Mouse (Mus musculus): ENCODE measurements around the gene Gm21974. TPM values are rescaled to one million over a fixed set of nuclear protein-coding genes. Genes with fewer than 3 reads are reported as not detected.
"Not testable (repeated sequence)": the region's sequence is repeated elsewhere in the genome, so short reads cannot be mapped to it uniquely, and the experiment has no call there.

Gene Gm21974
- not detected in 2 replicates for polyA plus RNA-seq (2016; fragmentation: Nextera tagmentation; extraction: Ambion mirVana)

DNA sequence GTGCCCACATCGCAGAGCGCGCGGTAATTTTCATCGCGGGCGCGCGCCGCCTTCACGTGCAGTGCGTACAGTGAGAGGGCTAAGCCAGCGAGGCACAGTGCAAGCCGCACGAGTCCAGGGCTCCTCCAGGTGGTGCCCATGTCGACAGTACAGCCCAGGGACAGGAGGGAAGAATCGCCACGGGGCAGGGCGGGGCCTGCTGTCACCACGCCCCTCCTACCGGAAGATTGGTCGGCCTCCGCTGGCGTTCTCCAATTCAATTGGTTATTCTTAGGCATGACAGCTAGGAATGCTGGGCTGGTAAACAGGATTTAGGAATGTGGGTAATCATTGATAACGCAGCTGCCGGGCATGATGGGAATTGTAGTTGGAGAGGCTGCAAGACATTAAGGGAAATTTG is at the start of gene Gm21974, which contains the start of gene Vkorc1:
TSS of gene Gm21974 (minus strand) at position 13 of the 400 bp plus-strand sequence.
TSS of gene Vkorc1 (minus strand) at position 176 of the 400 bp plus-strand sequence.
- Histone ChIP-seq H3K4me1 (replicated peaks) (peaks cover 13% of the 10 kb centered on the region), H3K27me3 (0 out of 2 replicates have a peak, but pooled peaks cover 2% of the 10 kb centered on the region), H3K4me3 (replicated peaks) (peak within 1 kb of the TSS; percentile 59), H3K9me3 (no peaks in the 10 kb centered on the region), H3K27ac (peak within 1 kb of the TSS; percentile 80), H3K4me2 (peak within 1 kb of the TSS; percentile 79), H3K9ac (replicated peaks) (peak within 1 kb of the TSS; percentile 70), H3K36me3 (peaks cover 33% of the 10 kb centered on the region)
- under 1% methylated on average over 26 of the region's 26 CpGs for WGBS
- ATAC-seq (ENCODE audit: insufficient number of reproducible peaks, insufficient read depth, low FRiP score, low TSS enrichment, low read depth): peak; percentile 98

DNA sequence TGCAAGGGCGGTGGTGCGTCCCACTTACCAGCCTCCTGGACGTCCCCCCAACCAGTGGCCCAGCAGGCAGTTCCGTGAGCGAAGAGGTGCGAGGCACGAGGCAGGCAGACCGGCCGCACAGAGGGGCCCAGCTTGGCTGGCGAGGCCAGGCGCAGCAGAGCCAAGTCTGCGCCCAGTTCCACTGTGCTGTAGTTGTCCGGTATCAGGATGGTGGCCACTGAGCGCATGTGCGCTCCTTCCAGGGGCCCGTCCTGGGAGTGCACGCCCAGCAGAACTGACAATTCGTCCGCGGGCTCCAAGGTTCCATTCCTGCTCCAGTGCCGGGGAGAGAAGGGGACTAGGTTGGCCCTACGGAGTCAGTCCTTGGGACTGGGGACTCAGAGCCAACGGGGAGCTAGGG is 49.4 kb upstream of the Gm21974 start:
- 10% methylated on average over 23 of the region's 23 CpGs for WGBS
- H3K36me3 ChIP-seq: no peaks in the 10 kb centered on the region
- H3K4me3 ChIP-seq (replicated peaks): peak overlapping the region; percentile 17; the same call in 1 of the 2 replicates
- H3K27me3 ChIP-seq: peaks cover 46% of the 10 kb centered on the region
- H3K4me1 ChIP-seq (replicated peaks): peaks cover 4% of the 10 kb centered on the region; the same call in 1 of the 2 replicates
- ATAC-seq (ENCODE audit: insufficient number of reproducible peaks, insufficient read depth, low FRiP score, low TSS enrichment, low read depth): no peak
- H3K9me3 ChIP-seq: no peaks in the 10 kb centered on the region
- H3K4me2 ChIP-seq: peak overlapping the region; percentile 32
- H3K9ac ChIP-seq (replicated peaks): 0 out of 2 replicates have a peak overlapping the region, but pooled peaks have one; percentile 23
- no peak overlapping the region for H3K27ac ChIP-seq

DNA sequence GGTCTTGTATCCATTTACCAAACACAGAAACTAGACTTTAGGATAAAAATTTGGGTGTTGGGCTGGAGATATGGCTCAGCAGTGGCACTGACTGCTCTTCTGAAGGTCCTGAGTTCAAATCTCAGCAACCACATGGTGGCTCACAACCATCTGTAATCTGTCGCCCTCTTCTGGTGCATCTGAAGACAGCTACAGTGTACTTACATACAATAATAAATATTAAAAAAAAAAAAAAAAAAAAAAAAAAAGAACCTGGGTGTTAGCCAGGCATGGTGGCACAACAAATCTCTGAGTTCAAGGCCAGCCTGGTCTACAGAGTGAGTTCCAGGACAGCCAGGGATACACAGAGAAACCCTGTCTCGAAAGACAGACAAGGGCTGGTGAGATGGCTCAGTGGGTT is 46.8 kb upstream of the Gm21974 start:
- peaks cover 42% of the 10 kb centered on the region for H3K27me3 ChIP-seq
- not testable (repeated sequence) for H3K4me1 ChIP-seq (replicated peaks); H3K27ac ChIP-seq; H3K36me3 ChIP-seq; H3K9me3 ChIP-seq; H3K4me3 ChIP-seq (replicated peaks); H3K4me2 ChIP-seq; H3K9ac ChIP-seq (replicated peaks); ATAC-seq (ENCODE audit: insufficient number of reproducible peaks, insufficient read depth, low FRiP score, low TSS enrichment, low read depth)
- 50% methylated on average over 2 of the region's 2 CpGs for WGBS

DNA sequence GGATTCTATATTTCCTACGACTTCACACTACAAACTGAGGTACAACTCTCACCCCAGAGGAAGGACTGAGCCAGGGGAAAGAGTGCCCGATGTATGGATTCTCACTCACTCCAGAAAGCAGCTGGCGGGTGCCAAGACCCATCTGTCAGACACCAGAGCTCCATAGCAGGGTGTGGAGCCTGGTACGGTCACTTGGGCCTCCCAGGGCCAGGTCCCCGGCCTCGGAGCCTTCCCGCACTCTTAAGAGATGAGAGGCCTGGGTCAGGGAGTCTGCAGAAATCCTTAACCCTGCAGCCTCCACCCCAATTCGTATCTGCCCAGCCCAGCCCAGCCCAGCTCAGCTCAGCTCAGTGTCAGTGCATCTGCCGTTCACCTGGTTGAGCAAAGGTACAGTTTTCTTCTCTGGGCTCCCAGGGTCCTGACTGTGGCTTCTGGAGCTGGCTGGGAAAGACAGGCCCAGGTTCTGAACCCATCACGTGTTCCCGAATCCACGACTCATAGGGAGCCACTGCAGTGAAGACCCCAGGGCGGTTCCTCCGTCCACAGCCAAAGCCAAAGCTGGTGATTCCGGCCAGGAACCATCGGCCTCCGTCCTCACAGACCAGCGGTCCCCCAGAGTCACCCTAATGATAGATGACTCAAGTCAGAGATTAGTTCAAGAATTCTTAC is 41.1 kb upstream of the Gm21974 start:
- no peak; the same call in 1 of the 2 replicates for ATAC-seq (ENCODE audit: insufficient number of reproducible peaks, insufficient read depth, low FRiP score, low TSS enrichment, low read depth)
- 57% methylated on average over 18 of the region's 18 CpGs for WGBS
- H3K27ac ChIP-seq: no peak overlapping the region
- H3K4me1 ChIP-seq (replicated peaks): peaks cover 20% of the 10 kb centered on the region
- H3K9me3 ChIP-seq: no peaks in the 10 kb centered on the region
- H3K4me3 ChIP-seq (replicated peaks): peak overlapping the region; percentile 66
- H3K9ac ChIP-seq (replicated peaks): peak overlapping the region; percentile 81
- peak overlapping the region; percentile 90 for H3K4me2 ChIP-seq
- H3K27me3 ChIP-seq: peaks cover 5% of the 10 kb centered on the region
- H3K36me3 ChIP-seq: no peaks in the 10 kb centered on the region

DNA sequence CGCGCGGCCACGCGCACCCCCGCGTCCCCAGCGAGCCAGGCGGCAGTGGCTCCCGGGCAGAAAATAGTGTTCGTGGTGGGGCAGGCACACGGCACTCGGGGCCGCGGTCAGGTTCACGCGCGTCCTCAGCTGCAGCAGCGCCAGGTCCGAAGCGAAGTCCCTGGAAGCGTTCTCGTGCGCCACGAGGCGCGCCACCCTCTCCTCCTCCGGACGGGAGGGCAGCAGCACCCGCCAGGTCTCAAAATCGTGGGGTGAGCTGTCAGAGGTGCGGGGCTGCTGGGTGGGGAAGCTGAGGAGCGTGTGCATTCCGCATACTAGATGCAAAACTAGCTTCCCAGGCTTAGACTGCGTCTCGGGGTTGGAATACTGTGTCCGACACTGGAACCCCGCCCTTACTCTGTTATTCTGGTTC is 40.5 kb upstream of the Gm21974 start:
- H3K27me3 ChIP-seq: peaks cover 6% of the 10 kb centered on the region
- peak overlapping the region; percentile 66 for H3K4me3 ChIP-seq (replicated peaks)
- H3K4me1 ChIP-seq (replicated peaks): peaks cover 22% of the 10 kb centered on the region
- peak overlapping the region; percentile 51; the same call in 1 of the 2 replicates for H3K27ac ChIP-seq
- WGBS: 2% methylated on average over 37 of the region's 38 CpGs
- peak overlapping the region; percentile 81 for H3K9ac ChIP-seq (replicated peaks)
- H3K36me3 ChIP-seq: no peaks in the 10 kb centered on the region
- H3K9me3 ChIP-seq: no peaks in the 10 kb centered on the region
- ATAC-seq (ENCODE audit: insufficient number of reproducible peaks, insufficient read depth, low FRiP score, low TSS enrichment, low read depth): peak; percentile 12; the same call in 1 of the 2 replicates
- H3K4me2 ChIP-seq: peak overlapping the region; percentile 90

DNA sequence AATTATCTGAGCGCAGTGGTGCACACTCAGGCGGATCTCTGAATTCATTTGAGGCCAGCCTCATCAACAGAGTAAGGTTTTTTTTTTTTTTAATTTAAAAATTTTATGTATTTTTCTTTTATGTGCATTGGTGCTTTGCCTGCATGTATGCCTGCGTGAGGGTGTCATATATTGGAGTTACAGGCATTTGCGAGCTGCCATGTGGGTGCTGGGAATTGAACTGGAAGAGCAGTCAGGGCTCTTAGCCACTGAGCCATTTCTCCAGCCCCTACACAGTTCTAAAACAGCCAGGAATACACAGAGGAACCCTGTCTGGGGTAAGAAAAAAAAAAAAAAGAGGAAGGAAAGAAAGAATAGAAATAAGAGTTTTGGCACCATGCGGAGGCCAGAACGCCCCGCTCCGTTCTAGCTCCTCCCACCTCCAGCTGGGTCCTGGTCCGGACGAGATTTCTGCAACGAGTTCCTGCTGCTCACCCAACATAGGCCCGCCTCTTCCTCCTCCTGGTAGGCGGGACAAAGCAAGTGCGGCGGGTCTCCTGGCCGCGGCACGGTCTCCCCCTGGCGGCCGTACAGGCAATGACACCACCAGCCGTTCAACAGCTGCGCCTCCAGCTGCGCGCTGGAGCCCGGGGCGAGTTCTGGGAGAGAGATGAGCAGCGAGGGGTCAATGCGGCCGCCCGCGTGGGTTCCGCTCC is 39.9 kb upstream of the Gm21974 start:
- ATAC-seq (ENCODE audit: insufficient number of reproducible peaks, insufficient read depth, low FRiP score, low TSS enrichment, low read depth): peak; percentile 90
- no peaks in the 10 kb centered on the region for H3K36me3 ChIP-seq
- 7% methylated on average over 31 of the region's 32 CpGs for WGBS
- H3K27me3 ChIP-seq: peaks cover 11% of the 10 kb centered on the region
- peak overlapping the region; percentile 90 for H3K4me2 ChIP-seq
- H3K4me3 ChIP-seq (replicated peaks): peak overlapping the region; percentile 66
- no peaks in the 10 kb centered on the region for H3K9me3 ChIP-seq
- peak overlapping the region; percentile 51; the same call in 1 of the 2 replicates for H3K27ac ChIP-seq
- peaks cover 22% of the 10 kb centered on the region for H3K4me1 ChIP-seq (replicated peaks)
- H3K9ac ChIP-seq (replicated peaks): peak overlapping the region; percentile 81

DNA sequence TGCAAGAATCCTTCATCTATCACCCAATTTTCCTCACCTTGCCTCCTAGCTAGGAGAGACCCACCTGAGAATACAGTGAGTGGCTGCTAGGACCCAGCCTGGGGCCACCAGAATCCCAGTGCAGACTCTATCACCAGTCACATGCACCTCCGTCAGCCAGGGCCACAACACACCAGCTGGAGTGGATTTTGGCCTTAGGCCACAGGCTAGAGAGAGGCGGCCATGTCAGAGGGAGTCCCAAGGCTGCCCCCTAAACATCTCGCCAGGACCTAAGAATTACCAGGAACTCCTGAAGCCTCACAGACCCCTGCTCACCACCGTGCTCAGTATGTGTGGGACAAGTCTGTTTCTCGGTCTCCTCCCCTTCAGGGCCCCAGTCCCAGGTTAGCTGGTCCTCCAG is 38.8 kb upstream of the Gm21974 start:
- Histone ChIP-seq H3K4me1 (replicated peaks) (peaks cover 32% of the 10 kb centered on the region), H3K9me3 (no peaks in the 10 kb centered on the region), H3K9ac (replicated peaks) (no peak overlapping the region; the same call in 1 of the 2 replicates), H3K27me3 (peaks cover 22% of the 10 kb centered on the region), H3K36me3 (no peaks in the 10 kb centered on the region), H3K27ac (no peak overlapping the region), H3K4me2 (no peak overlapping the region), H3K4me3 (replicated peaks) (no peak overlapping the region)
- ATAC-seq (ENCODE audit: insufficient number of reproducible peaks, insufficient read depth, low FRiP score, low TSS enrichment, low read depth): no peak
- 86% methylated on average over 5 of the region's 5 CpGs for whole genome bisulfite sequencing

DNA sequence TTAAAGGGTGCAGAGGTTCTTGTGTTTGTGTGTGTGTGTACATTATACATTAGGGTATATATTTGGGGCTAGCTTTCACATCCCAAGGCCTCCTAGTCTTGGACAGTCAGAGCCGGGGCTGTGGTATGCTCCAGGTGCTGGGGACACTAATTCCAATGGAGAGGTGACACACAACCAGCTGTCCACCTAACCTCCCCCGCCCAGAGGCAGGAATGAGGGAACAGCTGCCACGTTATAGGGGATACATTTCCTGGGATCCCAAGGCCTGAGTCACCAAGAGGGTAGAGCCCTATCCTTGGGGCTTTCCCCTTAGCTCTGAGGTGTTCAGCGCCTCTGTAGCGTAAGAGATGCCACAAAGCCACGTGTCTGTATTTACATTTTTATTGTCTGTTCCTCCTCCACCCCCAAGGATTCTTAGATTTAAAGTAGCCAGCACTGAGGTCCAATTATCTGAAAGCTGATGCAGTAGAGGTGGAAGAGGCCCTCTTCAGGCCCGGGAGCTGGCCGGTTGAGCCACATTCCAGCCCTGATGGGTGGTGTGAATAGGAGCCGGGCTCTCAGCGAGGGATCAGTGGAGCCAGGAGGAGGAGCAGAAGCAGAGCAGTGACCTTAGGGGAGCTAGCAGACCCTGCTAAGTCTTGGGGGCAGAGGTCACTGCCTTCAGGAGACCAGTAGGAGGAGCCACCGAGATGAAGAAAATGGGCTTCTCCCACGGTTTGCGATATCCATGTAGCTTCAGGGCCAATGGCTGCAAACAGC is 37.2 kb upstream of the Gm21974 start:
- Histone ChIP-seq H3K36me3 (0 out of 2 replicates have a peak, but pooled peaks cover 3% of the 10 kb centered on the region), H3K4me1 (replicated peaks) (peaks cover 35% of the 10 kb centered on the region), H3K27me3 (peaks cover 38% of the 10 kb centered on the region), H3K4me3 (replicated peaks) (no peak overlapping the region), H3K9me3 (no peaks in the 10 kb centered on the region), H3K27ac (0 out of 2 replicates have a peak overlapping the region, but pooled peaks have one; percentile 25), H3K9ac (replicated peaks) (no peak overlapping the region), H3K4me2 (no peak overlapping the region)
- 23% methylated on average over 13 of the region's 13 CpGs for WGBS
- ATAC-seq (ENCODE audit: insufficient number of reproducible peaks, insufficient read depth, low FRiP score, low TSS enrichment, low read depth): no peak

DNA sequence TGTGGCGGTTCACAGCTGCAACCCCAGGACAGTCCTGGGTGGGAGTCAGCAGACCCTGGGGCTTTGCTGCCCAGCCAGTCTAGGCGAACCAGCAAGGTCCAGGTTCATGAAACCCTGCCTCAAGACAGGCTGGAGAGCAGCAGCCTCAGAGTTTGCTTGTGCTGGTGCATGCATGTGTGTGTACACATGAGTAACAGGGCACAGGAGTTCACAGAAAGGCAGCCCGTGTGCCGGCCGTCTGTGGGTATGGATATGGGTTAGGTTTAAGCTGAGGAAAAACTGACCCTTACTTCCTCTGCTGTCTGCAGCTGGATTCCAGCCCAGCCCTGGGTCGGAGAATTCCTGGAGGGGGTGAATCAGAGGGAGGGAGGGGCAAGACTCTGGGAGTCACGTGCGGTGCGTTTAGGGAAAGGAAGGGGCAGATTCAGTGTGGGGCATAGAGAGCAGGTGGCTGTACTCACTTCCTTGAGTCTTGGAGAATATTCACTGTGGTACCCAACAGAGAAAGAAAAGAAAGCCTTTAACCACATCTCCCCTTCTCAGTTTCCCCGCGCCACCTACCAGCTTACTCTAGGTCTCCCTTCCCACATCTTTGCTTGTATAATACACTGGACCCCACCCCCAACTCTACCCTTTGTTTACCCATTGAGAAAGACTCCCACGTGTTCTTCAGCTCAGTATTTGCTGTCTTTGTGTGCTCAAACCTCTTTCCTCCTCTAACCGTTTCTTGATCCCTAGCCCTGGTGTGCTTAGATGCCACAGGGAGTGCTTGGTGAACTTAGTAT is 36.3 kb upstream of the Gm21974 start:
- WGBS: 50% methylated on average over 13 of the region's 13 CpGs
- no peak for ATAC-seq (ENCODE audit: insufficient number of reproducible peaks, insufficient read depth, low FRiP score, low TSS enrichment, low read depth)
- H3K4me2 ChIP-seq: no peak overlapping the region
- peaks cover 40% of the 10 kb centered on the region for H3K27me3 ChIP-seq
- H3K4me3 ChIP-seq (replicated peaks): no peak overlapping the region
- H3K9ac ChIP-seq (replicated peaks): no peak overlapping the region
- H3K27ac ChIP-seq: 0 out of 2 replicates have a peak overlapping the region, but pooled peaks have one; percentile 25
- H3K36me3 ChIP-seq: peaks cover 11% of the 10 kb centered on the region; the same call in 1 of the 2 replicates
- H3K4me1 ChIP-seq (replicated peaks): peaks cover 35% of the 10 kb centered on the region
- H3K9me3 ChIP-seq: no peaks in the 10 kb centered on the region

DNA sequence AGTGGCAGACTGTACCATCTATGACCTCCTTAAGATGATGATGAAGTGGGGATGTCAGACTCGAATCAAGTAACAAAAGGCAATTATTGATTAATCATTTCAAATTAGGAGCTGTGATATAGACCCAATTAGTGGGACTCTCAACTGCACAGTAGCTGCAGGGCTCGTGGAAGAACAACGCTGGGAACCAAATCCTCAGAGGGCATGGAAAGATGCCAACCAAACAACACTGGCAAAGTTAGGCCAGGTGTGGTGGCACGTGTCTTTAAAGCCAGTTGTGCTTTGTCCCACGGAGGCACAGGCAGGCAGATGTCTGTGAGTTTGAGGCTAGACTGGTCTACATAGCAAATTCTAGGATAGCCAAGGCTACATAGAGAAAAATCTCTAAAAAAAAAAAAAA is 35.4 kb upstream of the Gm21974 start:
- Histone ChIP-seq H3K4me1 (replicated peaks) (peaks cover 28% of the 10 kb centered on the region), H3K9me3 (no peaks in the 10 kb centered on the region)

More for the DNA sequence above, 35.4 kb upstream of the Gm21974 start:
- WGBS: 77% methylated on average over 5 of the region's 5 CpGs
- no peak for ATAC-seq (ENCODE audit: insufficient number of reproducible peaks, insufficient read depth, low FRiP score, low TSS enrichment, low read depth)
- Histone ChIP-seq H3K9ac (replicated peaks) (no peak overlapping the region), H3K27ac (no peak overlapping the region), H3K27me3 (peaks cover 36% of the 10 kb centered on the region), H3K36me3 (peaks cover 20% of the 10 kb centered on the region), H3K4me2 (no peak overlapping the region), H3K4me3 (replicated peaks) (no peak overlapping the region)

All from limb, embryonic 12.5 days (tissue).